Mouse (Mus musculus): Measurements from ENCODE around the gene Rflnb. TPM values are rescaled to one million over a fixed set of nuclear protein-coding genes. Genes with fewer than 3 reads are reported as not detected.
"Not testable (repeated sequence)": the region's sequence is repeated elsewhere in the genome, so short reads cannot be mapped to it uniquely, and the experiment has no call there.

Rflnb gene
- polyA plus RNA-seq, 1 experiment, result 4.0 TPM

DNA sequence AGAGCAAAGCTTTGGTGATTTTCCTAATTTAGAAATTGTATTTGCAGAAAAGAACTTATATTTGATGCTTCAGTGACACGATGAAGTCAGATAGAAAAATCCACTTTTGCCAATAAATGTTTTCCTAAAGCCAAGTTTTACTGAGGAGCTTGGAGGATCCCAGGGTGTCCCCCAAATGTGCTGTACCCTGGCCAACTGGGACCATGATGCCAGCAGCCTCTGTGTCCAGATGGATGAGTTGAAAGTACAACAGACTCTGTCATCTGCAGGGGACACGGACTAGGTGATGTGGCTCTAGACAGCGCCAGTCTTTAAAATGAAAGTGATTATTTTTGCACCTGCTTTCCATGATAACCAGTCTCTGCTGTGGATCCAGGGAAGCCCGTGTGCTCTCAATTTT lies 7.7 kb downstream of the Rflnb start:
- Histone ChIP-seq H3K4me3 (ENCODE audit: low read depth, low read length) (no peak overlapping the region), H3K9ac (ENCODE audit: low read depth, poor library complexity, severe bottlenecking) (no peak overlapping the region), H3K36me3 (ENCODE audit: control insufficient read depth, insufficient read depth, low read length, poor library complexity, severe bottlenecking) (no peaks in the 10 kb centered on the region), H3K9me3 (replicated peaks; ENCODE audit: control insufficient read depth, insufficient read depth, low read length, poor library complexity, severe bottlenecking) (no peaks in the 10 kb centered on the region), H3K27me3 (ENCODE audit: control insufficient read depth, insufficient read depth, low read length, poor library complexity, severe bottlenecking) (no peaks in the 10 kb centered on the region), H3K27ac (ENCODE audit: insufficient read depth, low read length) (no peak overlapping the region), H3K4me1 (ENCODE audit: control insufficient read depth, insufficient read depth, low read length) (no peaks in the 10 kb centered on the region)
- TF ChIP-seq CTCF (IDR thresholded peaks at IDR 0.05; ENCODE audit: low read depth, low read length) (no peak), EP300 (IDR thresholded peaks at IDR 0.05; ENCODE audit: insufficient read depth, low read depth, low read length) (no peak), POLR2A (IDR thresholded peaks at IDR 0.05; ENCODE audit: insufficient read depth, low read length) (no peak)

DNA sequence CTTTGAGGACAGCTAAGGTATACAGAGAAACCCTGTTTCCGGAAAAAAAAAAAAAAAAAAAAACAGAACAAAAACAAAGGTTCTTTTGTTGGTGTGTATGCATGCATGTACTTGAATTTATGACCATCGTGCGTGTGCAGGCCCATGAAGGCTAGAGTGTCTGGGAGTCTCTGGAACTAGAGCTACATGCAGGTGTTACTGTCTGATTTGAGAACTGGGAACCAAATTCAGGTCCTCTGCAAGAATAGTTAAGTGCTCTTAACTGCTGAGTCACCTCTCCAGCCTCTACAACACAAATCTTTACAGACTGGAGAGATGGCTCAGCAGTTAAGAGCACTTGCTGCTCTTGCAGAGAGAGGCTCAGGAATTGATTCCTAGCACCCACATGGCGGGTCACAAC lies 11.8 kb downstream of the Rflnb start:
- H3K9me3 ChIP-seq (replicated peaks; ENCODE audit: control insufficient read depth, insufficient read depth, low read length, poor library complexity, severe bottlenecking), result no peaks in the 10 kb centered on the region
- H3K9ac ChIP-seq (ENCODE audit: low read depth, poor library complexity, severe bottlenecking), result no peak overlapping the region
- no peaks in the 10 kb centered on the region for H3K27me3 ChIP-seq (ENCODE audit: control insufficient read depth, insufficient read depth, low read length, poor library complexity, severe bottlenecking)
- TF ChIP-seq POLR2A (IDR thresholded peaks at IDR 0.05; ENCODE audit: insufficient read depth, low read length) (no peak), CTCF (IDR thresholded peaks at IDR 0.05; ENCODE audit: low read depth, low read length) (no peak), EP300 (IDR thresholded peaks at IDR 0.05; ENCODE audit: insufficient read depth, low read depth, low read length) (no peak)
- no peak overlapping the region for H3K27ac ChIP-seq (ENCODE audit: insufficient read depth, low read length)
- no peak overlapping the region for H3K4me3 ChIP-seq (ENCODE audit: low read depth, low read length)
- H3K4me1 ChIP-seq (ENCODE audit: control insufficient read depth, insufficient read depth, low read length), result no peaks in the 10 kb centered on the region
- no peaks in the 10 kb centered on the region for H3K36me3 ChIP-seq (ENCODE audit: control insufficient read depth, insufficient read depth, low read length, poor library complexity, severe bottlenecking)

- Histone ChIP-seq H3K4me3 (ENCODE audit: low read depth, low read length) (no peak overlapping the region), H3K27ac (ENCODE audit: insufficient read depth, low read length) (no peak overlapping the region), H3K9me3 (replicated peaks; ENCODE audit: control insufficient read depth, insufficient read depth, low read length, poor library complexity, severe bottlenecking) (no peaks in the 10 kb centered on the region), H3K4me1 (ENCODE audit: control insufficient read depth, insufficient read depth, low read length) (no peaks in the 10 kb centered on the region), H3K9ac (ENCODE audit: low read depth, poor library complexity, severe bottlenecking) (no peak overlapping the region), H3K36me3 (ENCODE audit: control insufficient read depth, insufficient read depth, low read length, poor library complexity, severe bottlenecking) (no peaks in the 10 kb centered on the region), H3K27me3 (ENCODE audit: control insufficient read depth, insufficient read depth, low read length, poor library complexity, severe bottlenecking) (no peaks in the 10 kb centered on the region)
- no peak for TF ChIP-seq CTCF (IDR thresholded peaks at IDR 0.05; ENCODE audit: low read depth, low read length)
- no peak for TF ChIP-seq EP300 (IDR thresholded peaks at IDR 0.05; ENCODE audit: insufficient read depth, low read depth, low read length)
- no peak for TF ChIP-seq POLR2A (IDR thresholded peaks at IDR 0.05; ENCODE audit: insufficient read depth, low read length)
Observed at GRCm38 (mm10) chr11:76015251-76015650, 12.3 kb downstream of the Rflnb start.

- no peaks in the 10 kb centered on the region for H3K4me1 ChIP-seq (ENCODE audit: control insufficient read depth, insufficient read depth, low read length)
- no peak overlapping the region for H3K9ac ChIP-seq (ENCODE audit: low read depth, poor library complexity, severe bottlenecking)
- H3K36me3 ChIP-seq (ENCODE audit: control insufficient read depth, insufficient read depth, low read length, poor library complexity, severe bottlenecking), result no peaks in the 10 kb centered on the region
- H3K4me3 ChIP-seq (ENCODE audit: low read depth, low read length), result no peak overlapping the region
- TF ChIP-seq POLR2A (IDR thresholded peaks at IDR 0.05; ENCODE audit: insufficient read depth, low read length) (no peak), CTCF (IDR thresholded peaks at IDR 0.05; ENCODE audit: low read depth, low read length) (no peak), EP300 (IDR thresholded peaks at IDR 0.05; ENCODE audit: insufficient read depth, low read depth, low read length) (no peak)
- no peak overlapping the region for H3K27ac ChIP-seq (ENCODE audit: insufficient read depth, low read length)
- no peaks in the 10 kb centered on the region for H3K9me3 ChIP-seq (replicated peaks; ENCODE audit: control insufficient read depth, insufficient read depth, low read length, poor library complexity, severe bottlenecking)
- no peaks in the 10 kb centered on the region for H3K27me3 ChIP-seq (ENCODE audit: control insufficient read depth, insufficient read depth, low read length, poor library complexity, severe bottlenecking)
Observed at GRCm38 (mm10) chr11:76010838-76011624, 16.6 kb downstream of the Rflnb start.

DNA sequence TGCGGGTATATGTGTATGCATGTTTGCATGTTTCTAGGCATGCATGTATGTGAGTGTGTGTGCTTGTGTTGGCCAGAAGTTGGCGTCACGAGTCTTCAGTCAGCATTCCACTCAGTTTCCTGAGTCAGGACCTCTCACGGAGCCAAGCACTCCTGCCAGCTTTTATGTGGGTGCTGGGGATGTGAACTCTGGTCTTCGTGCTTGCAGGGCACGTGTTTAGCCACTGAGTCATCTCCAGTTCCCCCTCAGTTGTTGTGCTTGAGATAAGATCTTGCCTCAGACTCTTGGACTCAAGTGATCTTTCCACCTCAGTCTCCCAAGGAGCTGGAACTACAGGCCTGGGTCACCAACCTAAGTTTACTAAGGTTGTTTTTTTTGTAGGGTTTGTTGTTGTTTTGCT lies 18.5 kb downstream of the Rflnb start:
- H3K9ac ChIP-seq (ENCODE audit: low read depth, poor library complexity, severe bottlenecking), result no peak overlapping the region
- H3K4me3 ChIP-seq (ENCODE audit: low read depth, low read length), result no peak overlapping the region
- H3K9me3 ChIP-seq (replicated peaks; ENCODE audit: control insufficient read depth, insufficient read depth, low read length, poor library complexity, severe bottlenecking), result no peaks in the 10 kb centered on the region
- TF ChIP-seq CTCF (IDR thresholded peaks at IDR 0.05; ENCODE audit: low read depth, low read length) (no peak), EP300 (IDR thresholded peaks at IDR 0.05; ENCODE audit: insufficient read depth, low read depth, low read length) (no peak), POLR2A (IDR thresholded peaks at IDR 0.05; ENCODE audit: insufficient read depth, low read length) (no peak)
- no peaks in the 10 kb centered on the region for H3K27me3 ChIP-seq (ENCODE audit: control insufficient read depth, insufficient read depth, low read length, poor library complexity, severe bottlenecking)
- H3K36me3 ChIP-seq (ENCODE audit: control insufficient read depth, insufficient read depth, low read length, poor library complexity, severe bottlenecking), result no peaks in the 10 kb centered on the region
- no peaks in the 10 kb centered on the region for H3K4me1 ChIP-seq (ENCODE audit: control insufficient read depth, insufficient read depth, low read length)
- H3K27ac ChIP-seq (ENCODE audit: insufficient read depth, low read length), result no peak overlapping the region

- Histone ChIP-seq H3K27ac (ENCODE audit: insufficient read depth, low read length) (no peak overlapping the region), H3K4me1 (ENCODE audit: control insufficient read depth, insufficient read depth, low read length) (no peaks in the 10 kb centered on the region), H3K36me3 (ENCODE audit: control insufficient read depth, insufficient read depth, low read length, poor library complexity, severe bottlenecking) (no peaks in the 10 kb centered on the region), H3K4me3 (ENCODE audit: low read depth, low read length) (no peak overlapping the region), H3K9ac (ENCODE audit: low read depth, poor library complexity, severe bottlenecking) (no peak overlapping the region), H3K27me3 (ENCODE audit: control insufficient read depth, insufficient read depth, low read length, poor library complexity, severe bottlenecking) (no peaks in the 10 kb centered on the region), H3K9me3 (replicated peaks; ENCODE audit: control insufficient read depth, insufficient read depth, low read length, poor library complexity, severe bottlenecking) (no peaks in the 10 kb centered on the region)
- TF ChIP-seq CTCF (IDR thresholded peaks at IDR 0.05; ENCODE audit: low read depth, low read length) (no peak), POLR2A (IDR thresholded peaks at IDR 0.05; ENCODE audit: insufficient read depth, low read length) (no peak)
Observed at GRCm38 (mm10) chr11:76008162-76008561, 19.4 kb downstream of the Rflnb start.

DNA sequence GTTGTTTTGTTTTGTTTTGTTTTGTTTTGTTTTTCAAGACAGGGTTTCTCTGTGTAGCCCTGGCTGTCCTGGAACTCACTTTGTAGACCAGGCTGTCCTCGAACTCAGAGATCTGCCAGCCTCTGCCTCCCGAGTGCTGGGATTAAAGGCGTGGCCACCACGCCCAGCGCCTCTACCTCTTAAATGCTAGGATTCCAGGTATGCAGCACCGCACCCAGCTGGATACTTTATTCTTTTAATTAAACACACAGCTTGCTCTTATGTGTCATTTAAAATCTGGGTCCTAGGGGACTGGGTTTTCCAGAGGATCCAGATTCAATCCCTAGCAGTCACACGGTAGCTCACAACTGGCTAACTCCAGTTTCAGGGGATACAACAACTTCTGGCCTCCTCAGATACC lies 23.3 kb downstream of the Rflnb start:
- H3K9ac ChIP-seq (ENCODE audit: low read depth, poor library complexity, severe bottlenecking); H3K36me3 ChIP-seq (ENCODE audit: control insufficient read depth, insufficient read depth, low read length, poor library complexity, severe bottlenecking); H3K27ac ChIP-seq (ENCODE audit: insufficient read depth, low read length); H3K4me1 ChIP-seq (ENCODE audit: control insufficient read depth, insufficient read depth, low read length); H3K4me3 ChIP-seq (ENCODE audit: low read depth, low read length); H3K27me3 ChIP-seq (ENCODE audit: control insufficient read depth, insufficient read depth, low read length, poor library complexity, severe bottlenecking); H3K9me3 ChIP-seq (replicated peaks; ENCODE audit: control insufficient read depth, insufficient read depth, low read length, poor library complexity, severe bottlenecking): not testable (repeated sequence)
